ENCODE assay signal across 9 mouse cellular contexts in the genomic region with DNA sequence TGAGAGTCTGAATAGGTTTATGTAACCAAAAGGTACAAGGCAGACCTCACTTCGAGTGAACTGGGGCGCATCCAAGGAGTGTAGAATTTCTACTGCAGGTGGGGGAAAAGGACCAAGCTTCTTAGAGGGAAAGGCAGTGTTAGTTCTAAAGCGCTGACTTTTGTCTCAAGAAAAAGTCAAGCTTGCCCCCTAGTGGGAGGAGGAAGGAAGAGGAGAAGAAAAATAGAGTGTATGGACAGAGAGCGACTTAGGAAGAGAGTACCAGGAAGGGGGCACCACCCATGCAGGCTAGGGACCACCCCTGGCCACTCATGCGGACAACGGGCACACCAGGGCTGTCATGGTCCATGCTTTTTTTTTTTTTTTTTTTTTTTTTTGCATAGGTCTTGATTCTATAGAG. TPM values are rescaled to one million over a fixed set of nuclear protein-coding genes. Genes with fewer than 3 reads are reported as not detected.
A peak's percentile ranks its signal among the peaks of the same experiment; 100 is the strongest.
DNase-seq lines count a peak whose midpoint lies in the region; ATAC-seq and TF ChIP-seq lines count a peak whose summit lies in the region.
"Had no signal": no experiment of that assay in that cellular context is flagged by ENCODE, and none has a peak within 500 bp of the region (broad histone marks: within the 10 kb centered on the region; RNA-seq: fewer than 3 reads in every experiment).

No protein-coding gene starts in this region.

- no peak overlapping the region for H3K4me2 ChIP-seq in heart, embryonic 11.5 days
- H3K4me2 ChIP-seq: embryonic facial prominence, embryonic 13.5 days had no signal

- TF ChIP-seq CTCF in G1E (IDR thresholded peaks at IDR 0.05; ENCODE audit: low read depth, low read length): no peak

- H3K9ac ChIP-seq in heart, embryonic 11.5 days (ENCODE audit: low read depth, low read length): no peak overlapping the region
- H3K9ac ChIP-seq: embryonic facial prominence, embryonic 13.5 days had no signal

- H3K27me3 ChIP-seq in heart, embryonic 11.5 days (ENCODE audit: control insufficient read depth, insufficient read depth, low read length): 0 out of 2 replicates have a peak, but pooled peaks cover 4% of the 10 kb centered on the region
- H3K27me3 ChIP-seq in G1E (ENCODE audit: insufficient read depth, low read length): peaks cover 26% of the 10 kb centered on the region; the same call in 1 of the 2 replicates
- H3K27me3 ChIP-seq in splenic B cell, adult 2 months (ENCODE audit: control insufficient read depth, insufficient read depth, low read length, poor library complexity, severe bottlenecking): no peaks in the 10 kb centered on the region
- H3K27me3 ChIP-seq: embryonic facial prominence, embryonic 13.5 days had no signal

- no peak overlapping the region for H3K27ac ChIP-seq in heart, embryonic 11.5 days (ENCODE audit: low read depth, low read length)
- H3K27ac ChIP-seq: embryonic facial prominence, embryonic 13.5 days had no signal

- peaks cover 12% of the 10 kb centered on the region for H3K4me1 ChIP-seq in heart, embryonic 11.5 days (ENCODE audit: control insufficient read depth, insufficient read depth, low read length)
- no peaks in the 10 kb centered on the region for H3K4me1 ChIP-seq in G1E (ENCODE audit: insufficient read depth, low read depth, low read length)

- H3K9me3 ChIP-seq in heart, embryonic 11.5 days (replicated peaks; ENCODE audit: control insufficient read depth, low read length): no peaks in the 10 kb centered on the region
- H3K9me3 ChIP-seq in G1E (replicated peaks): no peaks in the 10 kb centered on the region
- H3K9me3 ChIP-seq: embryonic facial prominence, embryonic 13.5 days had no signal

- DNase-seq in heart, postnatal 10 days: peak; percentile 68 to 77
- DNase-seq in 3134 (ENCODE audit: extremely low read depth, insufficient read length, low spot score) (peak; percentile 47), G1E (ENCODE audit: low spot score) (peak; percentile 24)
- peak; percentile 81 to 85 for DNase-seq in cerebellum, postnatal 14 days
- DNase-seq in left cerebral cortex, postnatal 25 days (ENCODE audit: low spot score in 2 of 2): peak; percentile 54 to 76
- peak; percentile 46 for DNase-seq in splenic B cell, adult 2 months (ENCODE audit: low read depth, low spot score)
- no peak for DNase-seq in gastrocnemius, postnatal 25 days

- intact Hi-C loops in heart, postnatal 10 days (cut with DNase I): loop anchor here (1.0 to 5.0 kb wide), 4 partner anchors 35 to 201 kb away; no protein-coding TSS in a partner anchor
- intact Hi-C loops in left cerebral cortex, postnatal 25 days (cut with DNase I): loop anchor here (1.0 to 5.0 kb wide), 2 partner anchors 52 to 122 kb away; no protein-coding TSS in a partner anchor

- no peaks in the 10 kb centered on the region for H3K36me3 ChIP-seq in heart, embryonic 11.5 days (ENCODE audit: control insufficient read depth, insufficient read depth, low read length)
- H3K36me3 ChIP-seq in G1E (replicated peaks): no peaks in the 10 kb centered on the region
- H3K36me3 ChIP-seq in splenic B cell, adult 2 months (ENCODE audit: control insufficient read depth, insufficient read depth, low read length, poor library complexity, severe bottlenecking): no peaks in the 10 kb centered on the region

- WGBS in heart, embryonic 11.5 days (ENCODE audit: insufficient replicate concordance): 32% methylated on average over 6 of the region's 6 CpGs

- no peak for ATAC-seq in heart, embryonic 11.5 days (replicated peaks; ENCODE audit: insufficient number of reproducible peaks, low FRiP score, low TSS enrichment)
- no peak for ATAC-seq in G1E (ENCODE audit: extremely low read depth, insufficient number of reproducible peaks, low FRiP score, poor library complexity, severe bottlenecking)

- H3K4me3 ChIP-seq in heart, embryonic 11.5 days (ENCODE audit: low read depth, low read length): no peak overlapping the region
- no peak overlapping the region for H3K4me3 ChIP-seq in G1E (ENCODE audit: low read depth, low read length)
- H3K4me3 ChIP-seq: embryonic facial prominence, embryonic 13.5 days had no signal

RNA-seq across cellular contexts. Expression of a gene that starts 14.6 kb away (rescaled TPM):
- total RNA-seq in heart, postnatal 10 days (2021): 10 to 100 TPM; 23.4 to 28.2 TPM
- 8.6 and 12.0 TPM in 2 replicates for polyA plus RNA-seq in heart, embryonic 11.5 days (2014; fragmentation: Nextera tagmentation; extraction: Ambion mirVana)
- not detected in 2 replicates for total RNA-seq in G1E (2014; fragmentation: Nextera tagmentation)
- 0.27 TPM in 1 of 2 replicates, not detected in the other for total RNA-seq in G1E (2017)
- not detected in 2 replicates for polyA plus RNA-seq in G1E (2012)
- total RNA-seq in left cerebral cortex, postnatal 25 days (2021): 10 to 100 TPM; 11.8 to 13.2 TPM
- 1 to 10 TPM; 8.6 to 10.0 TPM for total RNA-seq in gastrocnemius, postnatal 25 days (2021)

RNA-seq across cellular contexts. Expression of a gene that starts 26.4 kb away (rescaled TPM):
- 1 to 10 TPM; 1.9 to 2.2 TPM for total RNA-seq in heart, postnatal 10 days (2021)
- 4.0 and 5.4 TPM in 2 replicates for polyA plus RNA-seq in heart, embryonic 11.5 days (2014; fragmentation: Nextera tagmentation; extraction: Ambion mirVana)
- total RNA-seq in G1E (2014; fragmentation: Nextera tagmentation) (not detected in 2 replicates), G1E (2017) (0.06 TPM in 1 of 2 replicates, not detected in the other)
- not detected in 2 replicates for polyA plus RNA-seq in G1E (2012)
- 1 to 10 TPM; 5.2 to 5.7 TPM for total RNA-seq in left cerebral cortex, postnatal 25 days (2021)
- total RNA-seq in gastrocnemius, postnatal 25 days (2021): 1 to 10 TPM; 1.6 to 6.9 TPM

RNA-seq across cellular contexts. Expression of a gene that starts 45.6 kb away (rescaled TPM):
- total RNA-seq in heart, postnatal 10 days (2021): 10 to 100 TPM; 36.8 to 37.0 TPM
- 51.6 and 61.3 TPM in 2 replicates for polyA plus RNA-seq in heart, embryonic 11.5 days (2014; fragmentation: Nextera tagmentation; extraction: Ambion mirVana)
- total RNA-seq in G1E (2014; fragmentation: Nextera tagmentation): not detected in 2 replicates
- total RNA-seq in G1E (2017): 0.22 TPM in 1 of 2 replicates, not detected in the other
- polyA plus RNA-seq in G1E (2012): not detected in 2 replicates
- total RNA-seq in left cerebral cortex, postnatal 25 days (2021): 10 to 100 TPM; 17.5 to 22.2 TPM
- total RNA-seq in gastrocnemius, postnatal 25 days (2021): 10 to 100 TPM; 25.6 to 32.3 TPM

Comparison
In these comparisons a context has a peak if more than half of its experiments do, and no peak if none do; other contexts are left out.
1. RNA of a gene that starts 14.6 kb away (total RNA-seq): 23.4 to 28.2 TPM in heart, postnatal 10 days, 11.8 to 13.2 TPM in left cerebral cortex, postnatal 25 days and 8.6 to 10.0 TPM in gastrocnemius, postnatal 25 days; 0.27 TPM in G1E; every median in the first group is over 4 times any median in the second.
2. RNA of a gene that starts 45.6 kb away (total RNA-seq): 36.8 to 37.0 TPM in heart, postnatal 10 days, 25.6 to 32.3 TPM in gastrocnemius, postnatal 25 days and 17.5 to 22.2 TPM in left cerebral cortex, postnatal 25 days; 0.22 TPM in G1E; every median in the first group is over 10 times any median in the second.